9 mouse cellular contexts compared by ENCODE assay signal in the genomic region with DNA sequence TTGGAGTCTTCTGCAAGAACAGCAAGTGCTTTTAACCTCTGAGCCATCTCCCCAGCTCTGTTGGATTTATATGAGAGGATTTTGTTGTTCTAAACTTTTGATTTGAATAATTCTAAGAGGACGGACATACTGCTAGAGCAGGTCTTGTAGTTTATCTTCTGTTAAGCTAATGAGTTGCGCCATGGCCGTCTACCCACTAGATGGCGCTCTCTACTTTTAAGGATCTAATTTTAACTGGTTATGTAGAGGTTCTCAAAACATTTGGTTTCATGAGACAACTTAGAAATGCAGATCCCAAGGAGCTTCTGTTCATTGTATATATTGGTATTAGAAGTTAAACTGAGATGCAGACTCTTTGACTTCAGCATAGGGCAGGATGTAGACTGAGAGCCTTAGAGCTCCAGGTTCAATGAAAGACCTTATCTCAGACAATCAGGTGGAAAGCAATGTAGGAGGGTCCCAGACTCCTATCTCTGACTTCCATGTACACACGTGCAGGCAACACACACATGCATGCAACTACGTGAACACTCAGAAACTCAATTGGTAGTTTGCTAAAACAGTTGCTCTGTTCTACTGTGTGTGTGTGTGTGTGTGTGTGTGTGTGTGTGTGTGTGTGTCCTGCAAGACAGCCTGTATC. TPM values are rescaled to one million over a fixed set of nuclear protein-coding genes. Genes with fewer than 3 reads are reported as not detected.
DNase-seq lines count a peak whose midpoint lies in the region.
"Had no signal": no experiment of that assay in that cellular context is flagged by ENCODE, and none has a peak within 500 bp of the region (broad histone marks: within the 10 kb centered on the region; RNA-seq: fewer than 3 reads in every experiment).

No protein-coding gene starts in this region.

- DNase-seq in gastrocnemius, adult 18-20 months (ENCODE audit: low spot score), result peak; percentile 65
- no peak for DNase-seq in gastrocnemius, postnatal 25 days
- DNase-seq in CD4-positive helper T cell, adult 2 months (ENCODE audit: low read depth, low spot score), result peak; percentile 75
- DNase-seq in c-Kit-negative CD71-positive TER-119-positive erythroid progenitor cells, embryonic 14.5 days (ENCODE audit: low read depth, low spot score), result peak; percentile 57
- peak; percentile 53 to 67 for DNase-seq in frontal cortex, postnatal 25 days (ENCODE audit: low spot score in 2 of 2)
- peak; percentile 87 for DNase-seq in layer of hippocampus, adult 11-12 months (ENCODE audit: low spot score)
- peak; percentile 59 to 68 for DNase-seq in lung, adult 18-20 months
- DNase-seq in spleen, adult 12 weeks (ENCODE audit: low spot score), result peak; percentile 35

RNA-seq across cellular contexts. Expression of a gene that starts 6.5 kb away (rescaled TPM):
- total RNA-seq in gastrocnemius, adult 18-20 months (2021), result 1 to 10 TPM; 6.5 to 7.2 TPM
- 1 to 10 TPM; 4.9 to 6.8 TPM for total RNA-seq in gastrocnemius, postnatal 25 days (2021)

RNA-seq across cellular contexts. Expression of a gene that starts 6.7 kb away (rescaled TPM):
- 10 to 100 TPM in 1 of 2 experiments, 1 to 10 TPM in 1; 9.2 to 10.1 TPM for total RNA-seq in gastrocnemius, adult 18-20 months (2021)
- 10 to 100 TPM in 1 of 2 experiments, 1 to 10 TPM in 1; 9.4 to 14.5 TPM for total RNA-seq in gastrocnemius, postnatal 25 days (2021)

RNA-seq across cellular contexts. Expression of a gene that starts 28.0 kb away (rescaled TPM):
- total RNA-seq in gastrocnemius, adult 18-20 months (2021), result not detected
- total RNA-seq in gastrocnemius, postnatal 25 days (2021), result not detected
- total RNA-seq: left cerebral cortex, adult 8-10 months had no signal

RNA-seq across cellular contexts. Expression of a gene that starts 34.7 kb away (rescaled TPM):
- 1 to 10 TPM; 3.5 to 5.3 TPM for total RNA-seq in gastrocnemius, adult 18-20 months (2021)
- 1 to 10 TPM; 4.2 to 4.5 TPM for total RNA-seq in gastrocnemius, postnatal 25 days (2021)

RNA-seq across cellular contexts. Expression of a gene that starts 40.0 kb away (rescaled TPM):
- total RNA-seq in gastrocnemius, adult 18-20 months (2021), result 1 to 10 TPM in 1 of 2 experiments, under 1 TPM in 1; 0.38 to 1.1 TPM
- 1 to 10 TPM in 1 of 2 experiments, under 1 TPM in 1; 0.51 to 1.9 TPM for total RNA-seq in gastrocnemius, postnatal 25 days (2021)
